Mouse (Mus musculus) lung, postnatal 0 days (tissue): ENCODE measurements around the gene Rabif. TPM values are rescaled to one million over a fixed set of nuclear protein-coding genes. Genes with fewer than 3 reads are reported as not detected.

ENCODE experiments used
- ATAC-seq: fragments of 200-750 bp; cut with Nextera tagmentation; 2 replicates; pipeline ENCODE4 v1.8.0; 2017; ENCODE audit warnings: moderate library complexity
- DNase-seq: peaks from one replicate; pipeline ENCODE4 v3.0.0-alpha.2; 2016; ENCODE audit warnings: low spot score
- H3K27ac ChIP-seq: fragments of 300-500 bp; sonication (generic); 2 replicates; pipeline ENCODE4 v1.5.1; 2014; ENCODE audit warnings: antibody characterized with exemption, mild to moderate bottlenecking, low read length, mixed read lengths
- H3K27me3 ChIP-seq: fragments of 300-500 bp; sonication (generic); replicated peaks from 2 replicates; pipeline ENCODE4 v1.6.1; 2014; ENCODE audit warnings: low read length, mixed read lengths; ENCODE audit not compliant: insufficient read depth
- H3K36me3 ChIP-seq: fragments of 300-500 bp; sonication (generic); 2 replicates; pipeline ENCODE4 v1.6.1; 2014; ENCODE audit warnings: low read length, mixed read lengths; ENCODE audit not compliant: insufficient read depth
- H3K4me1 ChIP-seq: fragments of 300-500 bp; sonication (generic); 2 replicates; pipeline ENCODE4 v1.6.1; 2014; ENCODE audit warnings: antibody characterized with exemption, low read depth, low read length, mixed read lengths; ENCODE audit not compliant: insufficient read depth
- H3K4me2 ChIP-seq: fragments of 300-500 bp; sonication (generic); replicated peaks from 2 replicates; pipeline ENCODE4 v1.6.1; 2014; ENCODE audit warnings: low read depth, mild to moderate bottlenecking, low read length, moderate library complexity, mixed read lengths
- H3K4me3 ChIP-seq: fragments of 300-500 bp; sonication (generic); 2 replicates; pipeline ENCODE4 v1.5.1; 2014; ENCODE audit warnings: low read depth, low read length
- H3K9ac ChIP-seq: fragments of 300-500 bp; sonication (generic); replicated peaks from 2 replicates; pipeline ENCODE4 v1.6.1; 2014; ENCODE audit warnings: low read depth, mild to moderate bottlenecking
- H3K9me3 ChIP-seq: fragments of 300-500 bp; sonication (generic); 2 replicates; pipeline ENCODE4 v1.6.1; 2016; ENCODE audit warnings: low read length, mixed read lengths
- CTCF ChIP-seq: IDR thresholded peaks from 2 replicates; pipeline ENCODE4 v1.5.1; 2016; ENCODE audit warnings: antibody characterized with exemption, mild to moderate bottlenecking
- EP300 ChIP-seq: IDR thresholded peaks from 2 replicates; pipeline ENCODE4 v1.6.1; 2016; ENCODE audit warnings: antibody characterized with exemption, mild to moderate bottlenecking, control low read depth
- WGBS: fragments of 180-500 bp; shearing (Covaris S2); extraction: QIAGEN DNeasy Blood & Tissue Kit; methylation state at CpG from one replicate; pipeline ENCODE4 v1.1.7; 2014; 5-methylcytosine and 5-hydroxymethylcytosine counted together
- polyA plus RNA-seq: library from polyadenylated mRNA; unstranded; fragments of >200 nt; fragmentation: Nextera tagmentation; extraction: Ambion mirVana; gene quantifications from 2 replicates; pipeline ENCODE4 v1.2.1, GENCODE M21; 2015

Rabif gene
- polyA plus RNA-seq, 1 experiment from 2014 or later, result 29.1 TPM

- WGBS, result 70% methylated on average over 7 of the region's 7 CpGs
- TF ChIP-seq CTCF (no peak), EP300 (no peak)
- no peak overlapping the region for H3K4me2 ChIP-seq
- no peak overlapping the region for H3K4me3 ChIP-seq
- H3K9ac ChIP-seq, result no peak overlapping the region
- H3K9me3 ChIP-seq, result no peaks in the 10 kb centered on the region
- peaks cover 6% of the 10 kb centered on the region; the same call in 1 of the 2 replicates for H3K4me1 ChIP-seq
- no peak overlapping the region for H3K27ac ChIP-seq
- no peak for DNase-seq
- ATAC-seq, result no peak
- no peaks in the 10 kb centered on the region for H3K27me3 ChIP-seq
- H3K36me3 ChIP-seq, result peaks cover 14% of the 10 kb centered on the region; the same call in 1 of the 2 replicates
Observed at GRCm38 (mm10) chr1:134492276-134492675, 2.2 kb upstream of the Rabif start.

GRCm38 (mm10) chr1:134493496-134493895 lies 952 bp upstream of the Rabif start:
- DNase-seq (peak; percentile 52), ATAC-seq (no peak)
- no peak overlapping the region for H3K9ac ChIP-seq
- peak overlapping the region; percentile 73; the same call in 1 of the 2 replicates for H3K4me2 ChIP-seq
- peaks cover 6% of the 10 kb centered on the region; the same call in 1 of the 2 replicates for H3K4me1 ChIP-seq
- 61% methylated on average over 2 of the region's 2 CpGs for WGBS
- TF ChIP-seq EP300, result no peak
- peak; percentile 35 for TF ChIP-seq CTCF
- no peak overlapping the region for H3K4me3 ChIP-seq
- 0 out of 2 replicates have a peak, but pooled peaks cover 10% of the 10 kb centered on the region for H3K36me3 ChIP-seq
- no peaks in the 10 kb centered on the region for H3K27me3 ChIP-seq
- no peaks in the 10 kb centered on the region for H3K9me3 ChIP-seq
- H3K27ac ChIP-seq, result 0 out of 2 replicates have a peak overlapping the region, but pooled peaks have one; percentile 92

GRCm38 (mm10) chr1:134493956-134494355 lies 492 bp upstream of the Rabif start:
- H3K36me3 ChIP-seq, result 0 out of 2 replicates have a peak, but pooled peaks cover 6% of the 10 kb centered on the region
- ATAC-seq, result 0 out of 2 replicates have a peak, but pooled peaks have one; percentile 8

GRCm38 (mm10) chr1:134495216-134495539 lies 730 bp downstream of the Rabif start:
- Histone ChIP-seq H3K4me1 (peaks cover 6% of the 10 kb centered on the region; the same call in 1 of the 2 replicates), H3K4me2 (peak overlapping the region; percentile 73), H3K27ac (peak overlapping the region; percentile 92), H3K4me3 (peak overlapping the region; percentile 80), H3K36me3 (no peaks in the 10 kb centered on the region), H3K9me3 (no peaks in the 10 kb centered on the region), H3K27me3 (no peaks in the 10 kb centered on the region), H3K9ac (peak overlapping the region; percentile 60; the same call in 1 of the 2 replicates)
- ATAC-seq (no peak), DNase-seq (no peak)
- 7% methylated on average over 5 of the region's 5 CpGs for WGBS
- TF ChIP-seq EP300, result no peak
- no peak for TF ChIP-seq CTCF

More at GRCm38 (mm10) chr1:134493956-134494355, 492 bp upstream of the Rabif start:
- TF ChIP-seq CTCF (no peak), EP300 (no peak)
- Histone ChIP-seq H3K4me1 (peaks cover 6% of the 10 kb centered on the region; the same call in 1 of the 2 replicates), H3K4me2 (peak overlapping the region; percentile 73), H3K27me3 (no peaks in the 10 kb centered on the region), H3K27ac (peak overlapping the region; percentile 92), H3K9ac (peak overlapping the region; percentile 60), H3K9me3 (no peaks in the 10 kb centered on the region), H3K4me3 (peak overlapping the region; percentile 80)
- 15% methylated on average over 5 of the region's 5 CpGs for whole genome bisulfite sequencing
- DNase-seq, result peak; percentile 56

- 0 out of 2 replicates have a peak overlapping the region, but pooled peaks have one; percentile 60 for H3K9ac ChIP-seq
- H3K4me1 ChIP-seq, result peaks cover 6% of the 10 kb centered on the region; the same call in 1 of the 2 replicates
- no peaks in the 10 kb centered on the region for H3K36me3 ChIP-seq
- 54% methylated on average over 10 of the region's 10 CpGs for WGBS
- DNase-seq (no peak), ATAC-seq (no peak)
- H3K27ac ChIP-seq, result no peak overlapping the region
- H3K27me3 ChIP-seq, result no peaks in the 10 kb centered on the region
- TF ChIP-seq EP300, result no peak
- no peak for TF ChIP-seq CTCF
- H3K9me3 ChIP-seq, result no peaks in the 10 kb centered on the region
- H3K4me2 ChIP-seq, result 0 out of 2 replicates have a peak overlapping the region, but pooled peaks have one; percentile 73
- H3K4me3 ChIP-seq, result no peak overlapping the region
Observed at GRCm38 (mm10) chr1:134495991-134496390, 1.5 kb downstream of the Rabif start.

- DNase-seq (no peak), ATAC-seq (no peak)
- TF ChIP-seq EP300 (no peak), CTCF (no peak)
- 100% methylated on average over 1 of the region's 1 CpGs for WGBS
- Histone ChIP-seq H3K36me3 (no peaks in the 10 kb centered on the region), H3K4me1 (no peaks in the 10 kb centered on the region), H3K4me2 (no peak overlapping the region), H3K9ac (no peak overlapping the region), H3K9me3 (no peaks in the 10 kb centered on the region), H3K27ac (no peak overlapping the region), H3K27me3 (no peaks in the 10 kb centered on the region), H3K4me3 (no peak overlapping the region)
Observed at GRCm38 (mm10) chr1:134500916-134501315, 6.5 kb downstream of the Rabif start.

GRCm38 (mm10) chr1:134506201-134506600 lies 11.8 kb downstream of the Rabif start:
- no peak overlapping the region for H3K4me2 ChIP-seq
- DNase-seq, result no peak
- H3K27ac ChIP-seq, result no peak overlapping the region
- TF ChIP-seq EP300 (no peak), CTCF (no peak)
- H3K9ac ChIP-seq, result no peak overlapping the region
- H3K27me3 ChIP-seq, result no peaks in the 10 kb centered on the region
- no peak overlapping the region for H3K4me3 ChIP-seq
- H3K36me3 ChIP-seq, result peaks cover 15% of the 10 kb centered on the region; the same call in 1 of the 2 replicates
- H3K9me3 ChIP-seq, result no peaks in the 10 kb centered on the region
- no peaks in the 10 kb centered on the region for H3K4me1 ChIP-seq
- 86% methylated on average over 8 of the region's 8 CpGs for WGBS
- no peak for ATAC-seq
